Mouse (Mus musculus): ENCODE data around the gene Exoc8. TPM values are rescaled to one million over a fixed set of nuclear protein-coding genes. Genes with fewer than 3 reads are reported as not detected.

Exoc8 gene
- polyA plus RNA-seq, 1 experiment from 2014 or later, result 7.0 TPM

- Histone ChIP-seq H3K9ac (ENCODE audit: low read length) (no peak overlapping the region), H3K27ac (replicated peaks; ENCODE audit: low read depth, low read length) (no peak overlapping the region), H3K36me3 (ENCODE audit: control insufficient read depth, insufficient read depth, low read length) (peaks cover 7% of the 10 kb centered on the region), H3K9me3 (ENCODE audit: control insufficient read depth, low read length) (no peaks in the 10 kb centered on the region), H3K4me1 (ENCODE audit: control insufficient read depth, insufficient read depth, low read length) (no peaks in the 10 kb centered on the region), H3K4me3 (ENCODE audit: low read depth, low read length) (no peak overlapping the region), H3K27me3 (ENCODE audit: control insufficient read depth, insufficient read depth, low read length) (no peaks in the 10 kb centered on the region), H3K4me2 (ENCODE audit: low read depth, severe bottlenecking) (no peak overlapping the region)
- 84% methylated on average over 18 of the region's 18 CpGs for WGBS
- ATAC-seq (ENCODE audit: insufficient number of reproducible peaks, low FRiP score, low TSS enrichment, low read depth) (no peak), DNase-seq (ENCODE audit: low spot score) (no peak)
Observed at GRCm38 (mm10) chr8:124917741-124918484, 20.4 kb upstream of the Exoc8 start.

- H3K9ac ChIP-seq (ENCODE audit: low read length), result no peak overlapping the region
- H3K4me2 ChIP-seq (ENCODE audit: low read depth, severe bottlenecking), result no peak overlapping the region
- no peak overlapping the region for H3K27ac ChIP-seq (replicated peaks; ENCODE audit: low read depth, low read length)
- H3K4me1 ChIP-seq (ENCODE audit: control insufficient read depth, insufficient read depth, low read length), result no peaks in the 10 kb centered on the region
- no peak for ATAC-seq (ENCODE audit: insufficient number of reproducible peaks, low FRiP score, low TSS enrichment, low read depth)
- H3K4me3 ChIP-seq (ENCODE audit: low read depth, low read length), result no peak overlapping the region
- no peaks in the 10 kb centered on the region for H3K9me3 ChIP-seq (ENCODE audit: control insufficient read depth, low read length)
- DNase-seq (ENCODE audit: low spot score), result no peak
- H3K27me3 ChIP-seq (ENCODE audit: control insufficient read depth, insufficient read depth, low read length), result no peaks in the 10 kb centered on the region
- WGBS, result 90% methylated on average over 5 of the region's 5 CpGs
- peaks cover 12% of the 10 kb centered on the region for H3K36me3 ChIP-seq (ENCODE audit: control insufficient read depth, insufficient read depth, low read length)
Observed at GRCm38 (mm10) chr8:124914061-124914460, 16.6 kb upstream of the Exoc8 start.

GRCm38 (mm10) chr8:124911938-124912872 is 14.7 kb upstream of the Exoc8 start:
- 85% methylated on average over 17 of the region's 17 CpGs for WGBS
- H3K4me3 ChIP-seq (ENCODE audit: low read depth, low read length), result no peak overlapping the region
- H3K4me1 ChIP-seq (ENCODE audit: control insufficient read depth, insufficient read depth, low read length), result no peaks in the 10 kb centered on the region
- no peaks in the 10 kb centered on the region for H3K9me3 ChIP-seq (ENCODE audit: control insufficient read depth, low read length)
- H3K36me3 ChIP-seq (ENCODE audit: control insufficient read depth, insufficient read depth, low read length), result peaks cover 18% of the 10 kb centered on the region
- H3K9ac ChIP-seq (ENCODE audit: low read length), result no peak overlapping the region
- H3K27ac ChIP-seq (replicated peaks; ENCODE audit: low read depth, low read length), result no peak overlapping the region
- ATAC-seq (ENCODE audit: insufficient number of reproducible peaks, low FRiP score, low TSS enrichment, low read depth), result no peak
- H3K27me3 ChIP-seq (ENCODE audit: control insufficient read depth, insufficient read depth, low read length), result no peaks in the 10 kb centered on the region
- no peak overlapping the region for H3K4me2 ChIP-seq (ENCODE audit: low read depth, severe bottlenecking)
- DNase-seq (ENCODE audit: low spot score), result no peak

GRCm38 (mm10) chr8:124910349-124910748 is 12.8 kb upstream of the Exoc8 start:
- Histone ChIP-seq H3K4me3 (ENCODE audit: low read depth, low read length) (no peak overlapping the region), H3K27ac (replicated peaks; ENCODE audit: low read depth, low read length) (no peak overlapping the region), H3K4me1 (ENCODE audit: control insufficient read depth, insufficient read depth, low read length) (no peaks in the 10 kb centered on the region), H3K9me3 (ENCODE audit: control insufficient read depth, low read length) (no peaks in the 10 kb centered on the region), H3K27me3 (ENCODE audit: control insufficient read depth, insufficient read depth, low read length) (no peaks in the 10 kb centered on the region), H3K36me3 (ENCODE audit: control insufficient read depth, insufficient read depth, low read length) (peaks cover 25% of the 10 kb centered on the region), H3K9ac (ENCODE audit: low read length) (no peak overlapping the region), H3K4me2 (ENCODE audit: low read depth, severe bottlenecking) (no peak overlapping the region)
- DNase-seq (ENCODE audit: low spot score) (no peak), ATAC-seq (ENCODE audit: insufficient number of reproducible peaks, low FRiP score, low TSS enrichment, low read depth) (no peak)
- WGBS, result 88% methylated on average over 10 of the region's 10 CpGs

- no peak overlapping the region for H3K4me3 ChIP-seq (ENCODE audit: low read depth, low read length)
- 94% methylated on average over 16 of the region's 16 CpGs for WGBS
- no peak overlapping the region for H3K9ac ChIP-seq (ENCODE audit: low read length)
- H3K4me1 ChIP-seq (ENCODE audit: control insufficient read depth, insufficient read depth, low read length), result no peaks in the 10 kb centered on the region
- peaks cover 25% of the 10 kb centered on the region for H3K36me3 ChIP-seq (ENCODE audit: control insufficient read depth, insufficient read depth, low read length)
- H3K9me3 ChIP-seq (ENCODE audit: control insufficient read depth, low read length), result no peaks in the 10 kb centered on the region
- ATAC-seq (ENCODE audit: insufficient number of reproducible peaks, low FRiP score, low TSS enrichment, low read depth) (no peak), DNase-seq (ENCODE audit: low spot score) (no peak)
- no peak overlapping the region for H3K4me2 ChIP-seq (ENCODE audit: low read depth, severe bottlenecking)
- H3K27ac ChIP-seq (replicated peaks; ENCODE audit: low read depth, low read length), result no peak overlapping the region
- H3K27me3 ChIP-seq (ENCODE audit: control insufficient read depth, insufficient read depth, low read length), result no peaks in the 10 kb centered on the region
Observed at GRCm38 (mm10) chr8:124909936-124910335, 12.4 kb upstream of the Exoc8 start.

GRCm38 (mm10) chr8:124905482-124905881 is 8.0 kb upstream of the Exoc8 start:
- DNase-seq (ENCODE audit: low spot score), result no peak
- 88% methylated on average over 2 of the region's 2 CpGs for WGBS
- Histone ChIP-seq H3K4me1 (ENCODE audit: control insufficient read depth, insufficient read depth, low read length) (no peaks in the 10 kb centered on the region), H3K4me2 (ENCODE audit: low read depth, severe bottlenecking) (no peak overlapping the region), H3K9ac (ENCODE audit: low read length) (no peak overlapping the region), H3K36me3 (ENCODE audit: control insufficient read depth, insufficient read depth, low read length) (peaks cover 19% of the 10 kb centered on the region), H3K27ac (replicated peaks; ENCODE audit: low read depth, low read length) (no peak overlapping the region), H3K27me3 (ENCODE audit: control insufficient read depth, insufficient read depth, low read length) (no peaks in the 10 kb centered on the region), H3K9me3 (ENCODE audit: control insufficient read depth, low read length) (no peaks in the 10 kb centered on the region), H3K4me3 (ENCODE audit: low read depth, low read length) (no peak overlapping the region)
- no peak for ATAC-seq (ENCODE audit: insufficient number of reproducible peaks, low FRiP score, low TSS enrichment, low read depth)

- 95% methylated on average over 15 of the region's 15 CpGs for WGBS
- Histone ChIP-seq H3K9ac (ENCODE audit: low read length) (no peak overlapping the region), H3K27ac (replicated peaks; ENCODE audit: low read depth, low read length) (no peak overlapping the region), H3K36me3 (ENCODE audit: control insufficient read depth, insufficient read depth, low read length) (peaks cover 21% of the 10 kb centered on the region), H3K9me3 (ENCODE audit: control insufficient read depth, low read length) (no peaks in the 10 kb centered on the region), H3K4me3 (ENCODE audit: low read depth, low read length) (no peak overlapping the region), H3K4me1 (ENCODE audit: control insufficient read depth, insufficient read depth, low read length) (peaks cover 6% of the 10 kb centered on the region; the same call in 1 of the 2 replicates), H3K27me3 (ENCODE audit: control insufficient read depth, insufficient read depth, low read length) (no peaks in the 10 kb centered on the region), H3K4me2 (ENCODE audit: low read depth, severe bottlenecking) (no peak overlapping the region)
- DNase-seq (ENCODE audit: low spot score), result no peak
- ATAC-seq (ENCODE audit: insufficient number of reproducible peaks, low FRiP score, low TSS enrichment, low read depth), result no peak
Observed at GRCm38 (mm10) chr8:124903198-124903597, 5.7 kb upstream of the Exoc8 start.

GRCm38 (mm10) chr8:124898251-124898905 is 873 bp upstream of the Exoc8 start:
- H3K9me3 ChIP-seq (ENCODE audit: control insufficient read depth, low read length), result no peaks in the 10 kb centered on the region
- H3K27me3 ChIP-seq (ENCODE audit: control insufficient read depth, insufficient read depth, low read length), result no peaks in the 10 kb centered on the region

More at GRCm38 (mm10) chr8:124898251-124898905, 873 bp upstream of the Exoc8 start:
- peak overlapping the region; percentile 86 for H3K4me3 ChIP-seq (ENCODE audit: low read depth, low read length)
- 7% methylated on average over 31 of the region's 31 CpGs for whole genome bisulfite sequencing
- H3K9ac ChIP-seq (ENCODE audit: low read length), result peak overlapping the region; percentile 66
- DNase-seq (ENCODE audit: low spot score), result no peak
- H3K36me3 ChIP-seq (ENCODE audit: control insufficient read depth, insufficient read depth, low read length), result peaks cover 11% of the 10 kb centered on the region; the same call in 1 of the 2 replicates
- peak overlapping the region; percentile 81 for H3K4me2 ChIP-seq (ENCODE audit: low read depth, severe bottlenecking)
- ATAC-seq (ENCODE audit: insufficient number of reproducible peaks, low FRiP score, low TSS enrichment, low read depth), result no peak
- H3K4me1 ChIP-seq (ENCODE audit: control insufficient read depth, insufficient read depth, low read length), result peaks cover 11% of the 10 kb centered on the region
- no peak overlapping the region; the same call in 1 of the 2 replicates for H3K27ac ChIP-seq (replicated peaks; ENCODE audit: low read depth, low read length)
